Mouse (Mus musculus) heart, adult 9 months (tissue): ENCODE measurements at regions not wholly inside any gene's neighbourhood (a gene's known extent, or its start where the extent isn't known, plus 50 kb on each side); places are given as distances from the start of the nearest gene placed in this dataset.

Source experiments
- DNase-seq, 2 experiments: peaks; one replicate each; pipeline ENCODE4 v3.0.0; 2022; ENCODE audit warnings: low spot score in 2 of 2

DNA sequence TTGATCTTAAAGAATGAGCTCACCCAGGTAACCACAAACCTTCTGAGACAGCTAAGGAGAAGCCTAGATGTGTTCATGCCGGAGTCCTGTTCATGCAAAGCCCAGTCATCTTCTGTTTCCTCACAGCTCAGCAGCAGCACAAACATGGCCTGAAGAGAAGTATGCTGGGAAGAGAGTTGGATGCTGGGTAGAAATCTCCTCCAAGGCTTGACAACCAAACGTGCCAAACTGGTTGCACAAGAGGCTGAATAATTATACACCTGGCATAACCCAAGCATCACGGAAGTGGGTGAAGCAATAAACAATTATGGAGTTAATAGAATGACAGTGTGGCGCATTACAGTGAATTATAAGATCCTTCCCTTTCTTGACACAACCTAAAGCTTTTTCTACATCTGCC lies 404.0 kb upstream of the Acvr2a start:
- DNase-seq: no peak

DNA sequence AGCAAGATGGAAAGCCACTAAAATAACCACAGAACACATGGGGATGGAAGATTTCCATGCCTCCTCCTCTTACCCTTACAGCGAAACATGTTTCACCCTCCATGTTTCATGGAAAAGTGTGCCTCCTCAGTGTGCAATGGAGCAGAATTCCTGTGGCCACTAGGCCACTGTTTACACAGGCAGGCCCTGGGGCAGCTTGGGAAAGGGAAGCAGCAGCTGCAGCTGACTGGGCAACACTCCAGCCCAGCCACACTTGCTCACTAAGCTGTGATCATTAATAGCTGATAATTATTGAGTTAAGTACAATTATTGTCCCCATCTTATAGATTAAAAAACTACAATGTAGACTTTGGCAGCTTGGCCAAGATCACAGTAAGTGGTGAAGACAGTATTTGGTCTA lies 402.5 kb upstream of the Acvr2a start:
- DNase-seq: no peak

DNA sequence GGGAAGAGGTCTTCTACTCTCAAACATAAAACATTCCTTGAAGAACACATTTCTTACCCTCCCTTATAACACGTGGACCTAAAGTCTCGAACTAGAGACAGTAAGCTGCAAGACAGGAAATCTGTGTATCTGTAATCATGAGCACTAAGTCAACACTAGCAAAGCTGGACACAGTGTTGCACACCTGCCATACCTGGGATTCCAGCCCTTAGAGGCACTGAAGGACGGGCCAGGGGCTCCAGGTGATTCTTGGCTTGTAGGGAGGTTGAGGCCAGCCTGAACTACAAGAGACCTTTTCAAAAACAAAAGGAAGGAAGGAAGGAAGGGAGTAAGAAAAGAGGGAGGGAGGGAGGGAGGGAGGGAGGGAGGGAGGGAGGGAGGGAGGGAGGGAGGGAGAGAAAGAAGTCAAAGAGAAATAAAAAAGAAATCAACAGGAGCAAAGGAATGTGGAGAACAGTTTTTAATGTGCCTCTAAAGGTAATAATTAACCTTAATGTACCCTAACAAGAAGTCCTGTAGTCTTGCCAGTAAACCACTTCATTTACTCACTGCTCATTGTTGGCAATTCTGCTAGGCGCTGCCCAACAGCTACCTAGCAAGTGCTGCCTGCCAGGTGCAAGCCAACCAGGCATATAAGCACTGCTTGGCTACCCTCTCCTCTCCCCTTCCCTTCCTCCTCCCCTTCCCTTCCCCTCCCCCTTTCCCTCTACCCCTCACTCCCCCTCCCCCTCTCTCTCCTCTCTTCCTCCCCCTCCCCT lies 401.0 kb upstream of the Acvr2a start:
- no peak for DNase-seq

DNA sequence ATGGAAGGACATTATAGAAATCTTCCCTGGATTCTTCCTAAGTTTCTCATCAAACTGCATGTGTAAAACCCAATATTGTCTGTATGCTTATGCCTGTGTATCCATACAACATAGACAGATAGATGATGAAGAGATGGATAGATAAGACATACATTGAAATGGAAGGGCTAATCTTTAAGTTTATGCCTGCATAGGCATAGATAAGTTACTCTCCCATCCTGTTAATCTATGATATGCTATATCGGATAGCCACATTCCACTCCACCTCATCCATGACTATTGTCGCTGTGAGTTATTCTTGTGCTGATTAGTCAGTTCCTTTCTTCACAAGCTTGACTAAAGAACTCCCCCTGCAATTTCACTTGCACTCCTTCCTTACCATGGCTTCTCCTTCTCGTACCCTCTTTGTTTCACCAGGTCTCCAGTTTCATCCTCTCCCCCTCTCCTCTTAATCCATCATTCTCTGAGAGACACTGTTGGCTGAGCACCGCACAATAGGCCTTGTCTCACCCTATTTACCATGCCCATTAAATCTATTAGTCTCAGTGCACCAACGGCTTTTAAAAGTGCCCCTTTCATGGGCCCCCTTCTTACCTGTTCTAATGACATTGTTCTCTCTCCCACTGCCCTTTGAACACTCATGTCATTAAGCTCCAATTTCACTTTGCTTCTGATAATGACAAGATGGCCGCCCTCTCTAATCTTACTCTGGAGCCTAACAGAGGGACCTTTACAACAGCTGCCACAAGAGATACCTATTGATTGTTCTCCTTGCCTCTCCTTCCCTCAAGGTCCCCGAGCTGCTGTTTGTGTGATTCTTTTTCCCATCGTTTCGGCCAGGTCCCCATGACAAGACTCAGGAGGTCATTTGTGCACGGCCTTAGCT lies 399.1 kb upstream of the Acvr2a start:
- no peak for DNase-seq

DNA sequence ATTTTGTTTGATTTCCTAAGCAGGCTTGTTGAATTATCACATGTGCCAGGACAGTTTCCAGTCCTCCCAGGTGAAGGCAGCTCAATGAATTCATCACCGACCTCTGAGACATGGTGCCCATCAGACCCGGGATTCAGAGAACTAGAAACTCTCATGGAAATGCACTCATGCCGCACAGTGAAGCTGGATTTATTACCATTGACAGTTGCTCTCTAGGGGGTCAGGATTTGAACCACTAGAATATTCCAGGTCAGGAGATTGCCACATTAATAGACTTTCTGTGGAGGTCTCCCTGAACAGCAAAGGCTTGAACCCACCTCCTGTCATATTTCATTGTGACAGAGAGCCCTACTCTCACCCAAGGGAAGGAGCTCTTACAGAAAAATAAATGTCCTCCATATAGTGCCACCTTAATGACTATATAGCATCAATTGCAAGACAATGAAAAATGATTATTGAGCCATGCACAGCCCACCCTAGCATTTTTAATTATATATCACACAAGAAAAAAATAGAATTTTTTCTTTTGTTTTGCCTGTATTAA lies 397.6 kb upstream of the Acvr2a start:
- no peak for DNase-seq

DNA sequence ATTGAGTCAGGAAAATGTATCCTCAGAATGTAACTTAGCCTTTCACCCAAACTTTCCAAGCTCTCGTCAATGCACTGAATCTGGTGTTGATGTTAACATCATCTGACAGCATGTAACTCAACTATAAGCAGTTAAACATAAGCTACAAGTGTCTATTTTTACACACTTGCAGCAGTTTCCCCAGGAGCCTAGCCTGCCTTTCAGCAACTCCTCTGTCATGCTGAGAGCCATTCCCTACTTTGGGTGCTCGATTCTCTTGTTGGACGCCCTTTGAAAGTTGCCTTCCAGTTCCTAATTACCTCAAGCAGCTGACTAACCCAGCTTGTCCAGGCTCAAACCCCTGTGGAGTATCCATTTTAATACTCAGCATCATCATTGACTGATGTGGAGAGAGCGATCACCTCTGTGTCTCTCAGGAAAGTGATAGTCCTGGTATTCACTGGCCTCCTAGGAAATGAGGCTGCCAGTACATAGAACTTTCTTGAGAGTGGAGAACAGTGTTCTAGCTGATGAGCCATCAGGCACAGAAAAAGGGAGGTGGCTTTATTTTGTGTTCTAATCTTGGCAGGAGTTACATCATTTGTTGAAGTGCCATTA lies 396.8 kb upstream of the Acvr2a start:
- DNase-seq: peak in 1 of 2 experiments; percentile 13

DNA sequence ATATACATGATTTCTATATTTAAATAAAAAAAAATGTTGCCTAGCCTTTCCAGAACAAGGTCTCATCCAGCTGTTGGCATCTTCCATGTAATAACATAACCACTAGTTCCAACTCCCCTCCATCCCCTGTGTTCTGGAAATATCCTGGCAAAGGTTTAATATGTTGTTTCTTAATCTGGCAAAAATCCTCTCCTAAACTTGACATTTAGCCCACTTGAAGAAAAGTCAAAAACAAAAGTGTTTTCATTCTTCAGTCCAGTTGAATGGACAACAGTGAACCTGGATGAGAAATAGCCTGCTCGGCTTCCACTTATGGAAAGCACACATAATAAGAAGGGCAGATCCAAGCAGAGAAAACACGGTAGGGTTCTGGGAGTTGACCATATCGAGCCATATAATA lies 393.1 kb upstream of the Acvr2a start:
- DNase-seq: no peak

DNA sequence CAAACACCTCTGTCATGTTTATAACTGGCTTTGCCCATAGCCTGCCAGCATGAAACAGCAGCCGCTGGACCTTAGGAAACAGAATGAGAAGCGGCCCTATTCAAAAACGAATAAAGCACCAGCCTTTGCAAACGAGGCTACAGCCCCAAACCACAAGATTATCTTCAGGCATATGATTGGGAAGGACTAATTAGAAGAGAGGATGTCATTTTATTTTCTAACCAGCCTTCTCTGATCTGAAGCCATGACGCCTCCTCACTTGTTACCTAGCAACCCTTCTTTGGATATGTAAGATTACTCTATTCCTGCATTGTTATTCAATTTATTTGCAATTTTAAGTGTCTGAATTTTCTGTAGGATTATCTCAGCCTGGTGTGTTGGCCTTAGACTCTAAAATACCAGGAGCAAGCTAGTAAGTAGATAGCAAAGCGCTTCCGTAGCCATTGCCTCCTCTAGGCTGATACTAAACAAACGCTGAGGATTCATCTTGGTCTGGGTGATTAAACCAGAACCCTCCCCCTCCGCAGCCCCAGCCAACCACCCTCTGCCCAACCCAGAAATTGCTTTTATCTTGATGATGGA lies 390.0 kb upstream of the Acvr2a start:
- no peak for DNase-seq

DNA sequence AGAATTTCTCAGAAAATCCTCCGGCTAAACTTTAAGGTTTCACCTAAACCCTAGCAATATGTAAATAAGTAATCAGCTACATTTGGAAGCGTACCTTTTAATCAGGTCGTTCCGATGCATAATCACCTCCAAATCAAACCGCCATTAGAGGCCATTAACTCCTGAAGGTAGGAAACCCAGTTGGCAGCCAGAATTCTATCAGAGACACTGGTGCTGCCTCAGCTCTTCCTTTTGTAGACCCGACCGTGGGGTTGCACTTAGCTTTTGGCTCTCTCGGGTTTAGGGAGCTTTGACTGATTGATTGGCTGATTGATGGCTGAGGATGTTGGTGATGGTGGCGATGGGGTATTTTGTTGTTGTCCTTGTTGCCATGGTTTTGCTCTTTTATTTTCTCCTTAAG lies 389.3 kb upstream of the Acvr2a start:
- DNase-seq: no peak

DNA sequence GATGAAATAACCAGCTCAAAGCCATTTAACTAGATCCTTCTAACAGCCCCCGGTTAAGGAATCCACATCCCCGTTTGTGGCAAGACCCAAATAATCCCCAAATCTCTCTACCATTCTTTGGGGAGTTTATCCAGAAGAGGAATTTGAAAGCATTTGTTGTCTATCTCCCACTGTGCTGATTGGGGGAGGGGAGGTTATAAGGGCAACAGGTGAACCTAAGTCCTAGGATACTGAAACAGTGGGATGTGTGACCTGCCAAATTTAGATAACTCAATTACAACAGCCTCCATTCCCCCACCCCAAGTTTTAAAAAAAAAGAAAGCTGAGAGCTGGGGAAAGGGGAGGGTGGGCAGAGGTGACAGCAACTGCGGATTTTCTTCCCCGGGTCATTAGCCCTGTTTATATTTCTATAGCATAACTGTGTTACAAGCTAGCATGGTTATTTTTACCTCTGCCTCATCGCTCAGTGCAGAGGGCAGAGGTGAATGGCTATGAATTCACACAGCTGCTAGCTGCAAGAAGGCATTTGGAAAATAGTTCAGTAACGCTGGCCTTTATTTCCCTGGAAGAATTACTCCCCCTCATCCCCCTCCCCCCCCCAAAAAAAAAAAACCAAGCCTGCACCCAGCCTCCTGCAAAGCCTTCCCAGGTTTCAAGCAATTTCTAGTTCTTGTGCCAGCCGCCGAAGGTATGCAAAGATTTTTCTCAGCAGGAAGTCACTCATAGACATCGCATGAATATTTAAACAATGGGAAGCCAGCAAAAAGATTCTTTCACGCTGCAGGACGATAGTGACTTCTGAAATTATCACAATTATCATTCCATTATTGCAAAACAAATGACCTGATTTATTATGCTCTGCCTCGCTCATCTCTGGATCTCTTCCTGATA lies 388.5 kb upstream of the Acvr2a start:
- DNase-seq: no peak

DNA sequence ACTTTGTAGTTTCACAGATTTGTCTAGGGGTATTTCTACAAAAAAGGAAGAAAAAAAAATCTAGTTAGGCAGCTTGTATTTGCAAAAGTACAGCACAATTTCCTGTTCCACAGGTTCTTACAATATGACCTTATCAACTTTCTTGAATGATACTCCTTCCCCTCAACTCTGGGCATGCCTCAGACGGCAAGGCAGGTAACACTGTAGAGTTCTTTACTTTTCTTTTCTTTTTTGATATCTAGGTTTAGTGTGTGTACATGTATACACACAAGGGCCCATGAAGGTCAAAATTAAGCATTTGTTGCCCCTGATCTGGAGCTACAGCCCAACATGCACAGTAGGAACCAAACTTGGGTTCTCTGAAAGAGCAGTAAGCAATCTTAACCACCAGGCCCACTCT lies 381.4 kb upstream of the Acvr2a start:
- no peak for DNase-seq

DNA sequence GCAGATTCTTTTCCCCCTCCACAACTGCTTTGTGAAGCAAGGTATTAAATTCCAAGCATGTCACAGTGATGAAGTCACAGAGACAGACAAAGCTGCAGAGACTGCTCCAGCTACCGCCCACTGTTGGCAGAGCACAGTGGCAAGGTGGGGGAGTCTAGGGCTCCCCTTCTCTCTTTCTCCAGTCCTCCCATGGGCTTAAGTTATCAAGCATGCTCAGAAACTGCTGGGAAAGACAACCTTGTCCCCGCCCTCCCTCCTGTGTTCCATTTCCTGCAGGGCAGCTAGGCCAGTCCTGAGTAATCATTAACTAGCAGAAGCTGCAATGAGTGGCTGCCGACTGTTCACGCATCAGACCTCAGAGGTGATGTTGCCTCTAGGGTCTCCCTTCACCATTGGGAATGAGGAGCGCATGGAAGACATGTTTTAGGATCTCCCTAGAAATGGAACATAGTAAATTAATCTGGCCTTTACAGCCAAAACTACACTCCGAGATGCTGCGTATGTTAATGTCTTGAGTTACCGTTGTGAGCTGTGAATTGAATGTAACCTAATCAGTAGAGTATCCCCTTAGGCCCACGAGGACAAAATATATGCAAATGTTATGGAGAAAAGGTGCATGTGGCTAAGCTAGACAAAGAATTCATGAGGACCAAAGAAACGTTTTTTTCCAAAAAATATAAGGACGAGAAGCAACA lies 372.5 kb upstream of the Acvr2a start:
- DNase-seq: no peak

DNA sequence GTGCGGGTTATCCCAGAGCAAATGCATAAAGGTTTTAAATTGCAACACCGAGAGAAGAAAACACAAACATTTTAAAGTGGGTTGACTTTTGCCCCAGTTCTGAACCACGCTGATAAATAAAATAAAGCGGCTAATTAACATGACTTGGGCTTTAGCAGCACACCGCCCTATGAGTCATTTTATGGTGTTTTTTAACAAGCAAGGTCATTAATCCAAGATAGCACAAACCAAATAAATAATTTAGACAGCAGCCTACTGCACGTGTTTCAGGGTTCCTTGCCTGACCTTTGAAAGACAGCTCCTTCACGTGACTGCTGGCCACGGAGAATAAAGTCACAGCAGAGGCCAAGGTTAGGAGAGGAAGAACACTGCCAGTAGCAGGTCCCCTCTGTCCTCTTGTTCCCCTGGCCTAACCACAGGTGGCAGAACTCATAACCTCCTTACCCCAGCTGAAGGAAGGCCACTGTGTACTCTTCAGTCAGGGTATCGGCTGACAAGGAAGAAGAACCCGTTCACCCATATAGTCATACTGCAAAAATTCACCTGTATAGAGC lies 371.8 kb upstream of the Acvr2a start:
- no peak for DNase-seq

DNA sequence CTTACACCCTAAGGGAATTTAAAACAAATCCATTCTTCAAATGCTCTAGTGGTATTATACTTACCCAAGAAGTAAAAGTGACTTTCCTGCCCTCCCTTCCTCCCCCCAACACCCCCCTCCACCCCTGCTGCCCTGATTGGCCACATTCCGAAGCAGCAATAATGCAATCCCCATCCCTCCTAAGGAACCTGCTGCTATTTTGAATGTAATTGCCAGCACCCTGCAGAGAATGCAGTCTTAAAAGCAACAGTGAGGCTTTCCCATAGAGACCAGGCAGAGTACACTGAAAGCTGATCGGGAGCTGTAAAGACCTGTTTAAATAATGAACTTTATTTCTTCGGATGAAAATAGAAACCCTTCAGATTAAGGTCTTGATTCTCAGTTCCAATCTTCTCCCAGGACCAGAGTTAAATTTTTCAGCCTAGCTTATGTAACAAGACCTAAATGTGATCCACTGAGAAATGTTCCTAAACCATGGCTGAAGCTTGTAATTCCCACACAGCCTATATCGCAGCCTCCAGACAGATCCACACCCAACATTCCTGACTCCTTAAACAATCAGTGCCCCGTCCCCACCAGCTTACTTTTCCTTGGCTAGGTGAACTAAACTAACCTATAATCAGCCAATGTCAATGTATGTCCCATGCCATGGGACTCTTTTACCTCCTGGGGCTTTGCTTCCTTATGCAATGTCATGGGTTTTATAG lies 367.9 kb upstream of the Acvr2a start:
- no peak for DNase-seq

DNA sequence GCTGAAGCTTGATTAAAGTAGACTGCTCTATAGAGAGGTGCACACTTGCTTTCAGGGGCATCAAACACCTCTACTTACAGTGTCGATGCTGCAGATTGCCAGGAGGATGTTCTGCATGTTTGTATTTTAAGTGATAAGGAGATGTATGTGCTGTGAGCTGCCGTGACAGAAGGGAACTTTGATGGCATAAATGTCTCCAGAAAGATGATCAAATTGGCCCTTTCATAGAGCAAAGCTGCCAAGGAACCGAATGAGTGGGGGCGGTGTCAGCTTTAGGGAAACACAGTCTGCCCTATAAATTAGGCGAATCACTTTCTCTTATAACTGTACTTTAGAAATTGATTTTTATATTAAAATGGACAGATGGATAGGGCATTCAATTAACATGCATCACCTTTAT lies 367.3 kb upstream of the Acvr2a start:
- no peak for DNase-seq

DNA sequence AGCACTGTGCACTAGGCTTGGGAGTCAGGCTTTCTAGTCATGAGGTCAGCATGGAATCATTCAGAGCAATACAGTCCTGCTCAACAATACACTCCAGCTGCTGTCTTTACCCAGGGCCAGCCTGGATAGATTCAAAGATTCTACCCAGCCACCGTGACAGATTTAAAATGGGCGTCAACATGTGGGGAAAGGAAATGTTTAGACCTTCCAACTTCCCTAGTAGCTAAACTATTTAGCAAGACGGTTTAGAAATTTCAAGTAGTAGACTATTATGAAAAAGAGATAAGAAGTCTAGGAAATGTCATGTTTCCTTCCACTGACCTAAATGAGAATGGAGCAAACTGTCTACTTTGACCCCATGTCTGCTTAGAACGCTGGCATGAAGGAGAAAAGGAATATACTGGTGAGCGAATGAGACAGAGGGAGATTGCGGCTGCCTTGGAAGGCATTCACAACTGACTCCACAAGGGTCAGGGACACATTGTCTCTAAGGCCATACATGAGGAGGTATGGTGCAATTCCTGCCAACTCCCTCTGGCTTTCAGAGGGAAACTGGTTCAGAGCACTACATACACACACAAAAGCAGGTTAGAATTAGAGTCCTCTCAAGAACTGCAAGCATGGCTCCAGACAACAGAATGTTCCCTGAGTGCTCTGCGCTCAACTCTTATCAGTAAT lies 364.6 kb upstream of the Acvr2a start:
- no peak for DNase-seq

DNA sequence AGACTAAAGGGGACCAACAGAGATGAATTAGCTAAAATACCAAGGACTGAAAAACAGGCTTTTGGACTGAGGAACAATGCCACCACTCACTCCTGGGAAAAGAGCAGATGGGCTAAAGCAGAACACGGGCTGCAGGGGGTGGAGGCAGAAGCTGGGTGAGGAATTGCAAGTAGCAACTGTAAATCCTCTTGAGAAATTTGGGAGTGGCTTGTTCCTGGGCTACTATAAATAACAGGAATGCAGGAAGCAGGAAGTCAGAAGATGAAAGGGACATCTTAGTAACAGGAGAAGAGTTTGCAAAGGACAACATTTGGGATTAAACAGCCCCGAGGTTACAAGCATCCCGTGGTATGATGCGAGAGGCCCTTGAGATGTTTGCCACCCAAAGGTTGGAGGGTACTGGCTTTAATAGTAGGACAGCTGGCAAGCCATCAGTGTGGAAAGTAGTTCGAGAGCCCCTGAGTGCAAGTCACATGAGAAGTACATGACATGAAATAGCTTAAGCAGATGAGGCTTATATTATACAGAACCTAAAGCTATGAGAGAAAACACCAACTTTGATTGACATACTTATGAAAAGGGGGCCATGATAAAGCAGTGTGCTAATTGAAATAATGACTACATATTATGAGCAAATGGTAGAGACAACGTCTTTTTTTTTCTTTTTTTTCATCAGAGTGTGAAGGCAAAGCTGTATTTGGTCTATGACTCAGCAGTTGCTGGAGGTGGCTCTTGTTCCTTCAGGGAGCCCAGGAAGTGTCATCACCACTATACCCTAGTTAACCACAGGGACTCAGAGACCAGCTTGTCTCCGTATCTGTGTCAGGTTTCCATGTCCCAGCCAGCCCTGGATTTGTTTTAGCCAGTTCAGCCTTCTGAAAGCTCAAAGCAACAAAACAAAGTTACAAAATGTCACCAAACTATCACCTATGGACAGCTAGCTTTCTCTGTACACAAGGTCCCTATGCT lies 357.6 kb upstream of the Acvr2a start:
- peak; percentile 31 to 47 for DNase-seq

DNA sequence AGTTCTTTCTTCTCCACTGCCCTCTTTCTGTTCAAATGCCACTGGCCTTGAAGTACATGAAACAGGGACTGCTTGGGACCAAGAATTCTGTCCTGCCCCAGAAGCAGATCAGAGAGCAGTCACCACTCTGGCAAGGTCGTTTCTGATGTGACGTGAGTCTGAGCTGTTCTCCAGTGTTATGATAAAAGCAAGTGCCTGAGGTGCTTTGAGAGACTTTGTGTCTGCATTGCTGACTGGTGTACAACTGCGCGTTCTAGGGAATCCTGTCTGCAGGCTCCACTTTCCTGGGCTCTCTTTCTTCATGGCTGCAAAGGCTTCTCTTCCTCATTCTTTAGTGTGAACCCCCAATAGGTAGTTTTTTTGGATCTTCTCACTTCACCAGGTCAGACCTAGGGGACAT lies 356.8 kb upstream of the Acvr2a start:
- DNase-seq: no peak
